Mouse (Mus musculus) hindbrain, postnatal 0 days (tissue): ENCODE measurements around the gene Apaf1. TPM values are rescaled to one million over a fixed set of nuclear protein-coding genes. Genes with fewer than 3 reads are reported as not detected.

Source experiments
- ATAC-seq: fragments of 200-750 bp; cut with Nextera tagmentation; 2 replicates; pipeline ENCODE4 v1.8.0; 2017; ENCODE audit warnings: mild to moderate bottlenecking, moderate TSS enrichment, moderate library complexity
- DNase-seq: peaks from one replicate; pipeline ENCODE4 v3.0.0-alpha.2; 2015; ENCODE audit warnings: low spot score
- H3K27ac ChIP-seq: fragments of 300-500 bp; sonication (generic); 2 replicates; pipeline ENCODE4 v1.5.1; 2014; ENCODE audit warnings: mild to moderate bottlenecking
- H3K27me3 ChIP-seq: fragments of 300-500 bp; sonication (generic); 2 replicates; pipeline ENCODE4 v1.6.1; 2014; ENCODE audit warnings: low read length, mixed read lengths; ENCODE audit not compliant: insufficient read depth
- H3K36me3 ChIP-seq: fragments of 300-500 bp; sonication (generic); 2 replicates; pipeline ENCODE4 v1.6.1; 2014; ENCODE audit warnings: low read length, mixed read lengths; ENCODE audit not compliant: insufficient read depth
- H3K4me1 ChIP-seq: fragments of 300-500 bp; sonication (generic); 2 replicates; pipeline ENCODE4 v1.6.1; 2014; ENCODE audit warnings: antibody characterized with exemption, low read length, mixed read lengths; ENCODE audit not compliant: insufficient read depth
- H3K4me2 ChIP-seq: fragments of 300-500 bp; sonication (generic); 2 replicates; pipeline ENCODE4 v1.6.1; 2014; ENCODE audit warnings: low read depth, mild to moderate bottlenecking, low read length, moderate library complexity, mixed read lengths
- H3K4me3 ChIP-seq: fragments of 300-500 bp; sonication (generic); 2 replicates; pipeline ENCODE4 v1.5.1; 2014; ENCODE audit warnings: low read length
- H3K9ac ChIP-seq: fragments of 300-500 bp; sonication (generic); replicated peaks from 2 replicates; pipeline ENCODE4 v1.6.1; 2014; ENCODE audit warnings: mild to moderate bottlenecking, low read length, moderate library complexity, mixed read lengths
- H3K9me3 ChIP-seq: fragments of 300-500 bp; sonication (generic); 2 replicates; pipeline ENCODE4 v1.6.1; 2016; ENCODE audit warnings: low read length, mixed read lengths
- CTCF ChIP-seq: IDR thresholded peaks from 2 replicates; pipeline ENCODE4 v1.5.1; 2016; ENCODE audit warnings: antibody characterized with exemption, control low read depth, low read depth
- WGBS: fragments of 180-500 bp; shearing (Covaris S2); extraction: QIAGEN DNeasy Blood & Tissue Kit; methylation state at CpG from one replicate; pipeline ENCODE4 v1.1.7; 2014; 5-methylcytosine and 5-hydroxymethylcytosine counted together
- polyA plus RNA-seq: library from polyadenylated mRNA; unstranded; fragments of >200 nt; fragmentation: Nextera tagmentation; extraction: Ambion mirVana; gene quantifications from 2 replicates; pipeline ENCODE4 v1.2.1, GENCODE M21; 2015
- total RNA-seq: library from RNA; depleted of rRNA; stranded (reverse); fragments of >200 nt; gene quantifications from 2 replicates; pipeline ENCODE4 v1.2.3, GENCODE M21; 2014; rRNA removed

Gene Apaf1
- total and polyA plus RNA-seq, 2 experiments from 2014 or later = 13.8 to 38.9 TPM

- no peak for ATAC-seq
- no peak for DNase-seq
- Histone ChIP-seq H3K27ac (no peak overlapping the region), H3K36me3 (no peaks in the 10 kb centered on the region; the same call in 1 of the 2 replicates), H3K4me3 (no peak overlapping the region), H3K4me2 (no peak overlapping the region), H3K27me3 (no peaks in the 10 kb centered on the region), H3K4me1 (no peaks in the 10 kb centered on the region), H3K9me3 (no peaks in the 10 kb centered on the region), H3K9ac (no peak overlapping the region)
- no peak for TF ChIP-seq CTCF
- 69% methylated on average over 6 of the region's 6 CpGs for WGBS
These were observed 128.7 kb downstream of the Apaf1 start for GRCm38 (mm10) chr10:90953821-90954220.

GRCm38 (mm10) chr10:90953103-90953709 lies 129.4 kb downstream of the Apaf1 start:
- Histone ChIP-seq H3K4me1 (no peaks in the 10 kb centered on the region), H3K9me3 (no peaks in the 10 kb centered on the region), H3K9ac (no peak overlapping the region), H3K4me2 (no peak overlapping the region), H3K27ac (no peak overlapping the region), H3K4me3 (no peak overlapping the region), H3K27me3 (no peaks in the 10 kb centered on the region), H3K36me3 (no peaks in the 10 kb centered on the region; the same call in 1 of the 2 replicates)
- ATAC-seq = no peak
- WGBS = 89% methylated on average over 15 of the region's 15 CpGs
- TF ChIP-seq CTCF = no peak
- DNase-seq = no peak

GRCm38 (mm10) chr10:90947608-90948373 lies 134.8 kb downstream of the Apaf1 start:
- no peak for DNase-seq
- H3K4me1 ChIP-seq = no peaks in the 10 kb centered on the region
- peaks cover 7% of the 10 kb centered on the region; the same call in 1 of the 2 replicates for H3K36me3 ChIP-seq
- ATAC-seq = no peak
- no peak overlapping the region for H3K9ac ChIP-seq
- WGBS = 90% methylated on average over 18 of the region's 18 CpGs
- H3K27ac ChIP-seq = no peak overlapping the region
- H3K27me3 ChIP-seq = no peaks in the 10 kb centered on the region
- no peaks in the 10 kb centered on the region for H3K9me3 ChIP-seq
- no peak overlapping the region for H3K4me2 ChIP-seq
- no peak for TF ChIP-seq CTCF
- no peak overlapping the region for H3K4me3 ChIP-seq

GRCm38 (mm10) chr10:90947043-90947442 lies 135.5 kb downstream of the Apaf1 start:
- peaks cover 14% of the 10 kb centered on the region for H3K36me3 ChIP-seq
- H3K27me3 ChIP-seq = no peaks in the 10 kb centered on the region
- TF ChIP-seq CTCF = no peak
- 73% methylated on average over 6 of the region's 6 CpGs for WGBS
- no peak overlapping the region for H3K9ac ChIP-seq
- H3K4me3 ChIP-seq = no peak overlapping the region
- DNase-seq = no peak
- no peak overlapping the region for H3K4me2 ChIP-seq
- H3K9me3 ChIP-seq = no peaks in the 10 kb centered on the region
- ATAC-seq = no peak
- H3K27ac ChIP-seq = no peak overlapping the region
- no peaks in the 10 kb centered on the region for H3K4me1 ChIP-seq

GRCm38 (mm10) chr10:90942001-90942700 lies 140.4 kb downstream of the Apaf1 start:
- no peak for DNase-seq

GRCm38 (mm10) chr10:90940521-90941520 lies 141.7 kb downstream of the Apaf1 start:
- Histone ChIP-seq H3K36me3 (peaks cover 17% of the 10 kb centered on the region), H3K4me3 (no peak overlapping the region), H3K4me1 (no peaks in the 10 kb centered on the region), H3K27ac (no peak overlapping the region), H3K9ac (no peak overlapping the region), H3K9me3 (no peaks in the 10 kb centered on the region), H3K27me3 (no peaks in the 10 kb centered on the region), H3K4me2 (no peak overlapping the region)
- 82% methylated on average over 15 of the region's 15 CpGs for WGBS
- no peak for ATAC-seq
- no peak for DNase-seq
- TF ChIP-seq CTCF = no peak

More at GRCm38 (mm10) chr10:90942001-90942700, 140.4 kb downstream of the Apaf1 start:
- no peak overlapping the region for H3K4me3 ChIP-seq
- H3K4me1 ChIP-seq = no peaks in the 10 kb centered on the region
- no peak overlapping the region for H3K27ac ChIP-seq
- TF ChIP-seq CTCF = no peak
- no peak overlapping the region for H3K4me2 ChIP-seq
- H3K27me3 ChIP-seq = no peaks in the 10 kb centered on the region
- 80% methylated on average over 14 of the region's 14 CpGs for WGBS
- no peak for ATAC-seq
- no peaks in the 10 kb centered on the region for H3K9me3 ChIP-seq
- peaks cover 17% of the 10 kb centered on the region for H3K36me3 ChIP-seq
- no peak overlapping the region for H3K9ac ChIP-seq

Other genes with a start within 250 kb of the Apaf1 start
- gene Ikbip, start 170 bp upstream of the Apaf1 start, total RNA-seq = 10.5 and 11.3 TPM in 2 replicates
- gene Ikbip, start 170 bp upstream of the Apaf1 start, polyA plus RNA-seq = 16.6 and 21.5 TPM in 2 replicates
- gene Slc25a3, start 41.3 kb upstream of the Apaf1 start, total RNA-seq = 445 and 451 TPM in 2 replicates
- gene Slc25a3, start 41.3 kb upstream of the Apaf1 start, polyA plus RNA-seq = 718 and 736 TPM in 2 replicates
- 102 and 110 TPM in 2 replicates for gene Tmpo, start 98.5 kb upstream of the Apaf1 start, total RNA-seq
- 66.9 and 72.1 TPM in 2 replicates for gene Tmpo, start 98.5 kb upstream of the Apaf1 start, polyA plus RNA-seq